ENCODE assay signal across 19 mouse cellular contexts in the genomic region with DNA sequence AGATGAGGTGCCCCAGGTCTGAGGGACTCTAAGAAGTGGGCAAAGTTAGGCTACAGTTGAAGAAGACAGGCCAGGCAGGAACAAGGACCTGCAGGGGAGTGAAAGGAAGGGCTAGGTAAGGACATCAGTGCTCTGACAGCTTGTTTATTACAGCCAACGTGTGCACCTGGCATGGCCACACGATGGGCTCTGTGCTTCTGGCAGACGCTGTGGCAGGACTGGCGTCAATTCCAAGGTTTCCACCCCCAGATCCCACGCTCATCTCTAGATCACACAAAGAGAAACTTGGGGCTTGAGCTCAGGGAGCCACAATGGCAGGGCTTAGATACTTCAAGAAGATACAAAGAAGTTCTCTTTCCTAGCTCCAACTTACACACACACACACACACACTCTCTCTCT. TPM values are rescaled to one million over a fixed set of nuclear protein-coding genes. Genes with fewer than 3 reads are reported as not detected.
DNase-seq lines count a peak whose midpoint lies in the region; ATAC-seq and TF ChIP-seq lines count a peak whose summit lies in the region.
"Had no signal": no experiment of that assay in that cellular context is flagged by ENCODE, and none has a peak within 500 bp of the region (broad histone marks: within the 10 kb centered on the region; RNA-seq: fewer than 3 reads in every experiment).

No protein-coding gene starts in this region.

- no peak overlapping the region for H3K9ac ChIP-seq in stomach, postnatal 0 days (ENCODE audit: low read length)
- H3K9ac ChIP-seq: embryonic facial prominence, embryonic 13.5 days; heart, embryonic 15.5 days; hindbrain, embryonic 13.5 days had no signal

- H3K4me3 ChIP-seq in cerebellum, adult 2 months (replicated peaks; ENCODE audit: insufficient read depth, low read depth, low read length) = no peak overlapping the region
- no peak overlapping the region for H3K4me3 ChIP-seq in stomach, postnatal 0 days (ENCODE audit: low read depth, low read length)
- H3K4me3 ChIP-seq: embryonic facial prominence, embryonic 13.5 days; heart, embryonic 15.5 days; hindbrain, embryonic 13.5 days had no signal

- H3K9me3 ChIP-seq in stomach, postnatal 0 days (ENCODE audit: control insufficient read depth, low read length) = no peaks in the 10 kb centered on the region
- H3K9me3 ChIP-seq: embryonic facial prominence, embryonic 13.5 days; heart, embryonic 15.5 days; hindbrain, embryonic 13.5 days had no signal

- no peak for TF ChIP-seq POLR2A in cerebellum, adult 2 months (IDR thresholded peaks at IDR 0.05; ENCODE audit: borderline replicate concordance, insufficient read depth, low read length)

- TF ChIP-seq CTCF in cerebellum, adult 2 months (IDR thresholded peaks at IDR 0.05; ENCODE audit: borderline replicate concordance, insufficient read depth, low read depth, low read length) = no peak
- no peak for TF ChIP-seq CTCF in stomach, postnatal 0 days (IDR thresholded peaks at IDR 0.05; ENCODE audit: low read depth)

- no peak overlapping the region for H3K4me2 ChIP-seq in stomach, postnatal 0 days (replicated peaks; ENCODE audit: low read depth)
- H3K4me2 ChIP-seq: embryonic facial prominence, embryonic 13.5 days; heart, embryonic 11.5 days; heart, embryonic 15.5 days; hindbrain, embryonic 13.5 days had no signal

- no peaks in the 10 kb centered on the region for H3K36me3 ChIP-seq in stomach, postnatal 0 days (ENCODE audit: control insufficient read depth, insufficient read depth, low read length)
- H3K36me3 ChIP-seq: embryonic facial prominence, embryonic 13.5 days; heart, embryonic 15.5 days; hindbrain, embryonic 13.5 days had no signal

- peak; percentile 45 for DNase-seq in cerebellum, adult 11-12 months
- peak; percentile 29 to 44 for DNase-seq in cerebellum, adult 2 months
- peak; percentile 68 to 74 for DNase-seq in cerebellum, postnatal 14 days
- no peak for DNase-seq in stomach, postnatal 0 days (ENCODE audit: low spot score)
- no peak for DNase-seq in urinary bladder, postnatal 4 days (ENCODE audit: low spot score in 2 of 2)
- no peak for DNase-seq in urinary bladder, postnatal 36 days (ENCODE audit: low spot score in 2 of 2)
- DNase-seq: adrenal gland, postnatal 10 days; heart, adult 18-20 months; heart, postnatal 14 days; kidney, adult 11 months had no signal

- no peak for ATAC-seq in cerebellum, adult (ENCODE audit: insufficient number of reproducible peaks, low FRiP score, low TSS enrichment)
- ATAC-seq in stomach, postnatal 0 days (ENCODE audit: low FRiP score, low TSS enrichment) = no peak
- ATAC-seq: forebrain, embryonic 14.5 days; hindbrain, postnatal 0 days had no signal

- H3K27ac ChIP-seq in cerebellum, adult 2 months (ENCODE audit: insufficient read depth, low read length) = no peak overlapping the region
- H3K27ac ChIP-seq in stomach, postnatal 0 days (replicated peaks) = 0 out of 2 replicates have a peak overlapping the region, but pooled peaks have one; percentile 45
- H3K27ac ChIP-seq: embryonic facial prominence, embryonic 13.5 days; heart, embryonic 15.5 days; hindbrain, embryonic 13.5 days; hindbrain, postnatal 0 days had no signal

- peaks cover 13% of the 10 kb centered on the region; the same call in 1 of the 2 replicates for H3K4me1 ChIP-seq in cerebellum, adult 2 months (ENCODE audit: control insufficient read depth, insufficient read depth, low read length)
- no peaks in the 10 kb centered on the region for H3K4me1 ChIP-seq in stomach, postnatal 0 days (replicated peaks; ENCODE audit: control insufficient read depth, insufficient read depth)
- H3K4me1 ChIP-seq: heart, embryonic 15.5 days had no signal

- H3K27me3 ChIP-seq in cerebellum, adult 2 months (ENCODE audit: control insufficient read depth, insufficient read depth, low read length) = no peaks in the 10 kb centered on the region
- H3K27me3 ChIP-seq in stomach, postnatal 0 days (ENCODE audit: control insufficient read depth, insufficient read depth, low read length) = no peaks in the 10 kb centered on the region

- TF ChIP-seq EP300 in stomach, postnatal 0 days (optimal IDR thresholded peaks at IDR 0.05) = no peak

- 15% methylated on average over 5 of the region's 5 CpGs for WGBS in cerebellum, adult 2 months
- WGBS in stomach, postnatal 0 days = 56% methylated on average over 5 of the region's 5 CpGs

RNA-seq across cellular contexts. Expression of a gene that starts 26.6 kb away (rescaled TPM):
- 0.06 and 0.07 TPM in 2 replicates for polyA plus RNA-seq in cerebellum, adult 2 months (2012; rRNA removed)
- polyA plus RNA-seq in stomach, postnatal 0 days (2015; fragmentation: Nextera tagmentation; extraction: Ambion mirVana) = 2.6 and 4.0 TPM in 2 replicates
- polyA plus RNA-seq: C2C12 had no signal

RNA-seq across cellular contexts. Expression of a gene that starts 48.1 kb away (rescaled TPM):
- polyA plus RNA-seq in cerebellum, adult 2 months (2012; rRNA removed) = 1.3 and 1.8 TPM in 2 replicates
- polyA plus RNA-seq in stomach, postnatal 0 days (2015; fragmentation: Nextera tagmentation; extraction: Ambion mirVana) = not detected in 2 replicates
- polyA plus RNA-seq: C2C12; heart, embryonic 11.5 days; heart, embryonic 15.5 days; intestine, embryonic 14.5 days had no signal

Comparison
In these comparisons a context has a peak if more than half of its experiments do, and no peak if none do; other contexts are left out.
1. DNase-seq: peak in cerebellum, adult 11-12 months (single experiment), cerebellum, adult 2 months (2 of 2) and cerebellum, postnatal 14 days (2 of 2); none in stomach, postnatal 0 days (single experiment), urinary bladder, postnatal 4 days (0 of 2) and urinary bladder, postnatal 36 days (0 of 2).